Mouse (Mus musculus) mouse trophoblast stem cell (cell line): Measurements from ENCODE around the gene Sox18.

ENCODE experiments used
- in situ Hi-C, 2 experiments: fragments of 300-500 bp; cut with MseI, MboI; formaldehyde crosslinking; loops; 2 replicates in 1 of 2; 3 replicates in 1 of 2; pipeline ENCODE4 v1.15.1; 2025

Gene Sox18

GRCm38 (mm10) chr2:181681978-181682377 lies 10.5 kb upstream of the Sox18 start:
- in situ Hi-C loops, result no loop called here

- in situ Hi-C loops, result no loop called here
These were observed 9.3 kb upstream of the Sox18 start for GRCm38 (mm10) chr2:181680716-181681117.

GRCm38 (mm10) chr2:181679951-181680715 lies 8.7 kb upstream of the Sox18 start, which contains the start of gene Tcea2:
TSS of gene Tcea2 (plus strand) at chr2:181680310.
- in situ Hi-C loops, result no loop called here

- in situ Hi-C loops, result no loop called here
These were observed 7.3 kb upstream of the Sox18 start for GRCm38 (mm10) chr2:181678780-181679179.

GRCm38 (mm10) chr2:181677755-181678098 lies 6.3 kb upstream of the Sox18 start:
- in situ Hi-C loops, result no loop called here

- in situ Hi-C loops, result no loop called here
These were observed 5.8 kb upstream of the Sox18 start for GRCm38 (mm10) chr2:181677096-181677754.

GRCm38 (mm10) chr2:181676424-181676823 lies 5.0 kb upstream of the Sox18 start:
- in situ Hi-C loops, result no loop called here

GRCm38 (mm10) chr2:181675454-181675853 lies 4.0 kb upstream of the Sox18 start:
- in situ Hi-C loops, result no loop called here

- in situ Hi-C loops, result no loop called here
These were observed 3.5 kb upstream of the Sox18 start for GRCm38 (mm10) chr2:181674934-181675333.

GRCm38 (mm10) chr2:181673501-181673900 lies 2.1 kb upstream of the Sox18 start:
- in situ Hi-C loops, result no loop called here

- in situ Hi-C loops, result no loop called here
These were observed 544 bp upstream of the Sox18 start for GRCm38 (mm10) chr2:181671984-181672383.

- in situ Hi-C loops, result no loop called here
These were observed 528 bp downstream of the Sox18 start for GRCm38 (mm10) chr2:181670913-181671311.

- in situ Hi-C loops, result no loop called here
These were observed 1.0 kb downstream of the Sox18 start for GRCm38 (mm10) chr2:181670285-181670912.

GRCm38 (mm10) chr2:181663298-181663630 lies 8.2 kb downstream of the Sox18 start:
- in situ Hi-C loops, result no loop called here

- in situ Hi-C loops, result no loop called here
These were observed 8.7 kb downstream of the Sox18 start for GRCm38 (mm10) chr2:181662620-181663297.

- in situ Hi-C loops, result no loop called here
These were observed 11.8 kb downstream of the Sox18 start for GRCm38 (mm10) chr2:181659609-181660055.

- in situ Hi-C loops, result no loop called here
These were observed 12.4 kb downstream of the Sox18 start for GRCm38 (mm10) chr2:181658930-181659555.

- in situ Hi-C loops, result no loop called here
These were observed 12.9 kb downstream of the Sox18 start for GRCm38 (mm10) chr2:181658528-181658927.

- in situ Hi-C loops, result no loop called here
These were observed 14.0 kb downstream of the Sox18 start for GRCm38 (mm10) chr2:181657441-181657840.

GRCm38 (mm10) chr2:181656734-181657133 lies 14.7 kb downstream of the Sox18 start, which contains the start of gene Gm29797:
TSS of gene Gm29797 (plus strand) at chr2:181657034.
- in situ Hi-C loops, result no loop called here

- in situ Hi-C loops, result no loop called here
These were observed 17.9 kb downstream of the Sox18 start for GRCm38 (mm10) chr2:181653523-181653922.

- in situ Hi-C loops, result no loop called here
These were observed 18.4 kb downstream of the Sox18 start for GRCm38 (mm10) chr2:181653065-181653464.
